Mouse (Mus musculus) liver, adult (tissue): ENCODE data around the gene Prr18.
"Not testable (repeated sequence)": the region's sequence is repeated elsewhere in the genome, so short reads cannot be mapped to it uniquely, and the experiment has no call there.

Source experiments
- GATA4 ChIP-seq: IDR thresholded peaks from 2 replicates; pipeline ENCODE4 v1.6.1; 2014; ENCODE audit warnings: mild to moderate bottlenecking, low read length; ENCODE audit not compliant: insufficient replicate concordance

Gene Prr18

DNA sequence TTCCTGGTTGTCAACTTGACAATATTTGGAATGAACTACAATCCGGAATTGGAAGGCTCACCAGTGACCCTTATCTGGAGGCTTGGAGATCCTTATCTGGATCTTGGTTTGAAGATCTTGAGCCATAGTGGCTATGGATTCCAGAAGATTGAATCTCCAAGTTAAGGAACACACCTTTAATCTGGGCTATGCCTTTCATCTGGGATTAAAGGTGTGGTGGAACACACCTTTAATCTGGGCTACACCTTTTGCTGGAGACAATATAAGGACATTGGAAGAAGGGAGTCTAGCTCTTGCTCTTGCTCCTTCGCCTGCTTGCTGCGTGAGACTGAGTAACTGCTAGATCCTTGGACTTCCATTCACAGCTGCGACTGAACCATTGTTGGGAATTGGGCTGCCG, at the start of gene Prr18:
Gene Prr18, plus strand, starts transcription at position 301 of the 400 bp plus-strand sequence.
- not testable (repeated sequence) for TF ChIP-seq GATA4

DNA sequence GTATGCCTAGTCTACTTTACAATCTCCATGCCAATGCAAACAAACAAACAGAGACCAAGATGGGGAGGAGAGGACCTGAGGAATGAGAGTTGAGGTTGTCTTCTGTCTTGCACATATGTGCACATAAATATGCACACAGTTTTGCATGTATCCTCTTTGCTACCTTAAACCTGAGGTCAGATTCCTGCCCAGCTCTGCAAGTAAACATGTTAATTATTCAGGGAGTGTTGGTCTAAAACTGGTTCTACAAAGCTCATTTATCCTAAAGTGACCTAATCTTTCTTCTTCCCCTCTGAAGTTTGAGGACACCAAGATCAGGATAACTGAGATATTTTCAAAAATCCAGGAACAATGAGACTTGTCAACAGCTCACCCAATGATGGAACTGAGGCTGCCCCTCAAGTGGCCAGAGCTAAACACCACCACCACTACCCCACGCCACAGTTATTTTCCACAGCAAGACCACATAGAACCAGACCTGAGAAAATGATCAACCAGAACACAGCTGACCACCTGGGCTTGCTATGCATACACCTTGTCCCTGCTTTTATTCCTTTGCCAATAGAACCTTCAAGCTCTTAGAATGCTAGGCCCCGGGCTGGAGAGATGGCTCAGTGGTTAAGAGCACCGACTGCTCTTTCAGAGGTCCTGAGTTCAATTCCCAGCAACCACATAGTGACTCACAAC, 47.1 kb upstream of the Prr18 start:
- TF ChIP-seq GATA4, result no peak

DNA sequence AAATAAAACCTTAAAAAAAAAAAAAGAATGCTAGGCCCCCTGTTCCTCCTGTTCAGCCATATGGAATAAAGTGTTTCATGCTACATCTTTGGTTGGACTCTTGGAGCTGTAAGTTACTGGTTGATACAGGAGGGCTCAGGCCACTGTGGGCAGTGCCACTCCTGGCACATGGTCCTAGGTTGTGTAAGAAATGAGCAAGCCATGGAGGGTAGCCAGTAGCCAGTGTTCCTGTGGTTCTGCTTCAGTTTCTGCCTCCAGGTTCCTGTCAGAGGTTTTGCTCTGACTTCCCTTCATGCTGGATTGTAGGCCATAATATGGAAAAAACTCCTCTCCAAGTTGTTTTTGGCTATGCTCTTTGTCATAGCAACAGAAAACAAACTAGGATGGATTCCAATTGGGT, 46.5 kb upstream of the Prr18 start:
- no peak for TF ChIP-seq GATA4

DNA sequence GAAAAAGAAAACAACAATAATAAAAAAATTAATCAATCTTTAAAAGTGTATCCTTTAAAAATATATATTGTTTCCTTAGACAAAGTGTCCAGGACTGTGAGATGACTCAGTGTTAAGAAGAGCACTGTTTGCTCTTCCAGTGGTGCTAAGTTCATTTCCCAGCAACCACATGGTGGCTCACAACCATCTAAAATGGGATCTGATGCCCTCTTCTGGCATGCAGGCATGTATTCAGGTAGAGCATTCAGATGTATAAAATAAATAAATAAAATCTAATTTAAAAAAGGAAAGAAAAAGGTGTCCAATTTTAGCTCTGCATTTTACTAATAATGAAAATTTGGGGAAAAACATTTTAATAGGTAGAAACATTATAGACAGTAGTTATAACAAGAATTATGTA, 41.4 kb upstream of the Prr18 start:
- TF ChIP-seq GATA4, result no peak

DNA sequence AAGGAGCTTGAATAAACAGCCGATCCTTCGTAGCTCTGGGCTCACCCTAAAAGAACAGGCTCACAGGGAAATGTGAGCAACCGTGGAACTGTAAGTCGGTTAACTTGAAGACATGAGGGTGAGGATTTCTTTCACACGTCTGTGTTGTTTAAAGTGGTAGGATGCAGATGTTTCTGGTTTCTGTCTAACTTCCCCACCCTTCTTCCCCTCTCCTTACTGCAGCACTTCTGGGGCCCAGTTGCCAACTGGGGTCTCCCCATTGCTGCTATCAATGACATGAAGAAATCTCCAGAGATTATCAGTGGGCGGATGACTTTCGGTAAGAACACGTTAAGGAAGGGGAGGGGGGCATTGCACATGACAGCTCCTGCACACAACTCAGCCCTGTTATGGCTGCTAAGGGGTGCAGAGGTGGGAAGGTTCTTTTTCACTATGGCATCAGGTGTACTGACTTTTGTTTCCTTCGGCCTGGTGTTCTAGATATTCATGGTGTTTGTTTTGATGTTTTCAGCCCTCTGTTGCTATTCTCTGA, 40.9 kb upstream of the Prr18 start:
- no peak for TF ChIP-seq GATA4

DNA sequence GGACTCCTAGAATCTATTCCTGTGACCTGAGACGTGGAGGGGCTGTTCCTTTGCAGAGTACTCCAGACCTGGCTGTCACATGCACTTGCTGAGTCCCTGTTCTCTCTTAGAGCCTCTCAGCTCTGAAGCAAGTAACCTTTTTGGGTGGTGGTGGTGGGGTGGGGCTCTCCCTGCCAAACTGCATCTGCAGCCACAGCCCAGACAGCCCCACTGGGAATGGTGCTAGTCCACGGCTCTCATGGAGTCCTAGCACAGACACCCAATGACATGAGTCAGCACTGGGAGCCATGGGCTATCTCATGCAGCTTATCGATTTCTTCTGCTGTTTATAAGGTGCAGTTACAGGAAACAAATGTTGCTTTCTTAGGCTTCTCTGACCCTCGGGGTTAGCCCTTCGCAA, 39.5 kb upstream of the Prr18 start:
- no peak for TF ChIP-seq GATA4

DNA sequence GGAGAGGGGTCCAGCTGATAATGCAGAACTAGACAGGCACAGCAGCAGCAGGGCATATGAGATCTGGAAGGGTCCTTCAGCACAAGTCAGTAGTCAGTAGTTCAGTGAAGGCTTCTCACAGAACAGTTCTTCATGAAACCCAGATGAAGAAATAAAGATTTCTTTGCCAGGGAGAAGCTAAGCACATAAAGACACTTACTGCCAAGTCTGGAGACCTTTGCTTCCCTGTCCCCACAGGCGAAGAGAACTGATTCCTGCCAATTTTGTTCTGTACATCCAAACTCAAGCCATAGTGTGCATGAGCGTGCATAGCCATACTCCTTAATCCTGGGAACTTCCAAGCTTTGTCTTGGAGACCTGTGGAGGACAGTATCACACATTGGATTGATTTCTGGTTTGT, 39.0 kb upstream of the Prr18 start:
- TF ChIP-seq GATA4, result no peak

DNA sequence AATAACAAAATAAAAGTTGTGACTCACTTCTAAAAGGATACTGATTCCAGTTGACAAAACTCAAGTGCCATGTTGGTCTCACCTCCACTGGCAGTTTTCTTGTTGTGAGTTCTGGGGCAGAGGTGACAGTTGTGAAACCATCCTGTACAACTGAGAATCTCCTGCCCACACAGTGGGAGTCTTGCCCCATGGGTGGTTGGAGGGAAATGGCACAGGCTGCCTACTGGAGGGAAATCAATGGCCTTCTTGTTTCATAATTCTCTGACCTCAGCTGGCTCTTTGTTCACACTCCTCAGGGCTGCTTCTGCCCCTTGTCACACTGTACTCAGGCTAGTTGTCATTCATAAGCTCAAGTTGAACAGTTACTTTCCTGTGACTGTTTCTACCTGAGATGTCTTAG, 37.7 kb upstream of the Prr18 start:
- TF ChIP-seq GATA4, result no peak

DNA sequence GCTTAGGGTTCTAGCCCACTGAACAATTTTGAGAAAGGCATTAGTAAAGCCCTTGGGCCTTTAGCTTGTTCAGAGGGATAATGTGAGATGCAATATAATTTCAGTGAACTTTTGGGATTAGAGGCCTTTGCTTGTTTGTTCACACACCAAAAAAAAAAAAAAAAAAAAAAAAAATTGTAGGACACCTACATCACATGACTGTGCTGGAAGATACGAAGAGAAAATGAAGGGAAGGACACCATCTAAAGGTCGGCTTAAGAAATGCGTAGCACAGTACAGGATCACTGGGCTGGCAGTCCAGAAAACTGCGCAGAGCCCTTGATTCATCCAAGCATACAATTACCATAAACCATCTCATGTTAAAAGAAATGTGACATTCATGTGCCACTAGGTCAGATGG, 35.7 kb upstream of the Prr18 start:
- no peak for TF ChIP-seq GATA4

DNA sequence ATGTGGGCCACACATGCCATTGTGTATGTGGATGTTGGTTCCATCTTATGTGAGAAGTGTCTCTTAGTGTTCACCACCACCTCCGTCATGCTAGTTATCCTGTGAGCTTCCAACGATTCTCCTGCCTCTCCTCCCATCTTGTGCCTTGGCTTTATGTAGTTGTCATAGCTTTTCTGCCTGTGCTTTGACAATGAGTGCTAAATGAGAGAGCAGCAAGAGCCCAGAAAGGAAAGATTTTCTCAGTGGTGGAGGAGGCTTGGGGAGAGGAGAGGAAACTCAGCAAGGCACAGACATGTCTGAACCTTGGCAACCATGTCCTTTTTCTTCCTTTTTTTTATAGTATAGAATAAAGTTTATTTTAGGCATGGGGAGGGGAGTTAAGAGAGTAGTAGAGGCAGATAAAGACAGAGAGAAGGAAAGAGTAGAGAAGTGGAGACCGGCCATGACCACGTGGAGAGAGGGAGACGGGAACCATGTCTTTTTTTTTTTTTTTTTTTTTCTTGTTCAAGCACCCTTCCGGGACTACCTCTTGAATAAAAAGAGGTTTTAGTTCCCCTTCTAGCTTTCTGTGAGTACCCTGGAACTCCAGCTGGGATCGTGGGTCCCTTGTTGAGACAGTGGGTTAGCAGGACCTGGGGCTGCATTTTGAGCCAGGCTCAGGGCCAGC, 34.4 kb upstream of the Prr18 start:
- TF ChIP-seq GATA4, result no peak

DNA sequence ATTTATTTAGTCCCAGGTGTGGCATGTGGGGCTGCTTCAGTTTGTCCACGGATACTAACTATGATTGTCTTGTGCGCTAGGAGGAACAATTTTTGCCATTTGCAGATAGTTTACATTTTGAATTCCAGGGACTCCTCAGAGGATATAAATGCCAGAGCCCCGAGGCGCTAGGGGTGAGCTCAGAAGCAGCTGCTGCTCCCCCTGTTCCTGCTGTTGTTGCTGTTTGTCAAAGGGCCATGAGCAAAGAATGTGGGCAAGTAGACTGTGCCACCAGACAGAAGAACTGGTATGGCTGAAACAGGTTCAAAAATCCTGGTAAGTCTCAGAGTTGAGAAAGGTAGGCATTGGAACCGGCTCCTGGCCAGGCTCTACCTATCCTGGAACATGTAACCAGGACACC, 33.6 kb upstream of the Prr18 start:
- no peak for TF ChIP-seq GATA4

DNA sequence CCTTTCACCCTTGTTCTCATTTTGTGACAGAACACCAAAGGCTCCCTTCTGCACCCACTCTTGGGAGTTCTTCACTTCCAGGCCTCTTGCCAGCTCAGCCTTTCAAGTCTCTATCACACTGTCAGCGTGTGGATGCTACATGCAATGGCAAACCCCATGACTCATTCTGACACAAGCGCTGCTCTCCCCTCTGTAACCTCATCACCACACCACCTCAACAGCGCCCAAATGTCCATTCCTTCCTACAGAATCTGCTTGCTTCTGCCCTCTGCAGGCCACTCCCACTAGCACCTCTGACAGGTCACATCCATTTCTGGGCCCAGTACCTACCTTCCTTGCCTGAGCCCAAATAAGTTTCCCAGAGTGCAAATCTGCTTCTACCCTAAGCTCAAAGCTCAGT, 31.5 kb upstream of the Prr18 start:
- no peak for TF ChIP-seq GATA4

DNA sequence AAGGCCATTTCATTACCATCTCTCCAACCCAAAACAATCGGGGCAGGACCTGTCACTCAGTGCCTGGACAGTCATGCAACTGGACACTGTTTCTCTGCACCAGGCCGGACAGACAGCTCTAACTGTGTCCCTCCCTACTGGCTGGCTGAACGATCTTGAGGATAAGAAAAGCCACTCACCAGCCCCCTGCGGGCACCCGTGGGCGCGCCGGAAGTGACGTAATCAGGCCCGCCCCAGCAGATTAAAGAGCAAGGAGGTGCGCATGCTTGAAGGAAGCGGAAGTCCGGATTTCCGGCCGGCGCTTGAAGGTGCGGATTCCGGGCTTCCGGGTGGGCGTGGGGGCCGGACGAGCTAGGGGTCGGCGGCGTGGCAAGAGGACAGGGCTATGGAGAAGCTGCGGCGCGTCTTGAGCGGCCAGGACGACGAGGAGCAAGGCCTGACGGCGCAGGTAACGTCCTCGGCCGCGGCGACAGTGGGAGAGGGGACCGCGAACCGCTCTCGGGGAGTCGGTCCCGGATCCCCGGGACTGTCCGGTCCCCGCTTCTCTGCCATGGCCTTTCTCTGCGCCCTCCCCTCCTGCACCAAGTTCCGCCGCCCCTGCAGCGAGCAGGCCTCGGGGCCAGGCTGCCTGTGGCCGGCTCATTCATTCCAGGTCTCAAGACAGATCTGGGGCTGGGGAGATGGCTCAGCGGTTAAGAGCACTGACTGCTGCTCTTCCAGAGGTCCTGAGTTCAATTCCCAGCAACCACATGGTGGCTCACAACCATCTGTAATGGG, 26.2 kb upstream of the Prr18 start, which contains the start of gene Sft2d1:
Gene Sft2d1, plus strand, starts transcription at position 265 of the 777 bp plus-strand sequence.
- TF ChIP-seq GATA4, result peak; percentile 96; the same call in 1 of the 2 replicates

DNA sequence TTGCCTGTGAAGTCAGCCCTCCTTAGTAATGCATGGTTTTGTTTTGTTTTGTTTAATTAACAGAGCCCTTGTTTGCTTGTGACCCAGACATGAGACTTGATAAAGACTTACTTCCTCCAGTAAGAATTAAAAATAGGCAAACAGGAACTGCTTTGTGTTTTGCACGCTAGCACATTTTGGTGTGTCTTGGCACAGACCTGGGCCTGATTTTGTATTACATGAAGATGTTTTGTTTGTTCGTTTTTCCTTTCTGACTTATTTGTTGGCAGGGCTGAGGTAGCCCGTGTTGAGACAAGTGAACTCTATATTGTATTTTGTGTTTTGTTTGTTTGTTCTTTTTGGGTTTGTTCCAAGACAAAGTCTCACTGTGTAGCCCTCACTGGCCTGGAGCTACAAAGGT, 25.5 kb upstream of the Prr18 start:
- TF ChIP-seq GATA4, result no peak

DNA sequence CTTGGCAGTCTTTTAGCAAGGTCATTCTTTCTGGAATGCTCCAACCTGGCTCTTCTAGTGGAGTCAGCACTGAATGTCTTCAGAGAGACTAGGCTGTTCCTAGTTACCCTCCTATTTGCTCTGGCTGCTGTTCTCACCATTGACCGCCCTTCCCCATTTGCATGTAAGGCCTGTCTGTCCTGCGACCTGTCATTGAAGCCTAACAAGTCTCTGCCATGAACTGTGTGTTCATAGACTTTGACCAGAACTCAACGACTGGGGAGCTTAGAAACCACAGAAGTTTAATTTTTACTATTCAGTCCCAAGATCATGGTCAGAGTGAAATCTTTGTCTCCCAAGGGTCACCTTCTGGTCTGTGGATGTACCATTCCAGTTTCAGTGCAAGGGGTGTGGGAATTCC, 23.3 kb upstream of the Prr18 start:
- TF ChIP-seq GATA4, result no peak

DNA sequence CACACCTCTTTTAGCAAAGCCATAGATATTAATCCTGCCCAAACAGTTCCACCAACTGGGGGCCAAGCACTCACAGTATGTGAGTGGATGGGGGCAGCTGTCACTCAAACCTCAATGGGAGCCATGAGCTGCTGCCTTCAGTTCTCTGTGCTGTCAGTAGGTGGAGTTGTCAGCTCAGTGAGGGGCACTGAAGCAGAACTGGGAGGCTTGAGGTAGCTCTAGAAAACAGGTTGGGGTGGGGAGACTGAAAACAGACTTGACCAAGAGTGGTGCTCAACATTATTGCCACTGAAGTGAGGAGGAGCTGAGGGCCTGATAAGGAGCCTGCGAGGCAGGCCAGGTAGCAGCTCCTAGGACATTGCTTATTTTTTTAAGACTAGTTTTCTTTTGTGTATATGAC, 21.0 kb upstream of the Prr18 start:
- no peak for TF ChIP-seq GATA4
